Mouse (Mus musculus) E14TG2a.4 (cell line): ENCODE data around the gene Akt2.

Experiments
- H3K27me3 ChIP-seq: 2 replicates; pipeline ENCODE4 v1.6.1; 2014; ENCODE audit warnings: low read length, control low read depth; ENCODE audit not compliant: insufficient read depth
- H3K36me3 ChIP-seq: 2 replicates; pipeline ENCODE4 v1.6.1; 2014; ENCODE audit warnings: low read length, control low read depth; ENCODE audit not compliant: insufficient read depth
- H3K4me1 ChIP-seq: replicated peaks from 2 replicates; pipeline ENCODE4 v1.6.1; 2014; ENCODE audit warnings: low read depth, low read length, control low read depth
- H3K4me3 ChIP-seq: replicated peaks from 2 replicates; pipeline ENCODE4 v1.5.1; 2014; ENCODE audit warnings: mild to moderate bottlenecking, low read length
- H3K9me3 ChIP-seq: 2 replicates; pipeline ENCODE4 v1.6.1; 2014; ENCODE audit warnings: low read length, control low read depth
- CTCF ChIP-seq: conservative IDR thresholded peaks from 2 replicates; pipeline ENCODE4 v1.5.1; 2014; ENCODE audit warnings: low read length
- NANOG ChIP-seq: IDR thresholded peaks from 2 replicates; pipeline ENCODE4 v1.6.1; 2014; ENCODE audit warnings: borderline replicate concordance, low read length, mixed read lengths
- POU5F1 ChIP-seq: IDR thresholded peaks from 2 replicates; pipeline ENCODE4 v1.6.1; 2014; ENCODE audit warnings: low read length, borderline replicate concordance

The Akt2 gene

GRCm38 (mm10) chr7:27606481-27607254 is 15.3 kb downstream of the Akt2 start:
- H3K4me1 ChIP-seq: peaks cover 81% of the 10 kb centered on the region
- peaks cover 81% of the 10 kb centered on the region for H3K36me3 ChIP-seq
- H3K9me3 ChIP-seq: no peaks in the 10 kb centered on the region
- TF ChIP-seq POU5F1: no peak
- no peak for TF ChIP-seq NANOG
- TF ChIP-seq CTCF: no peak
- no peak overlapping the region for H3K4me3 ChIP-seq
- no peaks in the 10 kb centered on the region for H3K27me3 ChIP-seq

- H3K4me3 ChIP-seq: no peak overlapping the region
- H3K27me3 ChIP-seq: no peaks in the 10 kb centered on the region
- peaks cover 83% of the 10 kb centered on the region for H3K36me3 ChIP-seq
- peaks cover 72% of the 10 kb centered on the region for H3K4me1 ChIP-seq
- H3K9me3 ChIP-seq: no peaks in the 10 kb centered on the region
- TF ChIP-seq NANOG (no peak), CTCF (no peak), POU5F1 (no peak)
Observed at GRCm38 (mm10) chr7:27607580-27607979, 16.2 kb downstream of the Akt2 start.

GRCm38 (mm10) chr7:27608130-27608529 is 16.8 kb downstream of the Akt2 start:
- no peak overlapping the region for H3K4me3 ChIP-seq
- H3K9me3 ChIP-seq: no peaks in the 10 kb centered on the region
- H3K27me3 ChIP-seq: no peaks in the 10 kb centered on the region
- TF ChIP-seq CTCF (no peak), POU5F1 (no peak), NANOG (no peak)
- H3K4me1 ChIP-seq: peaks cover 68% of the 10 kb centered on the region
- H3K36me3 ChIP-seq: peaks cover 82% of the 10 kb centered on the region

- H3K4me3 ChIP-seq: no peak overlapping the region
- H3K27me3 ChIP-seq: no peaks in the 10 kb centered on the region
- H3K9me3 ChIP-seq: no peaks in the 10 kb centered on the region
- no peak for TF ChIP-seq NANOG
- TF ChIP-seq CTCF: no peak
- no peak for TF ChIP-seq POU5F1
- H3K4me1 ChIP-seq: peaks cover 58% of the 10 kb centered on the region
- H3K36me3 ChIP-seq: peaks cover 81% of the 10 kb centered on the region
Observed at GRCm38 (mm10) chr7:27609285-27609684, 17.9 kb downstream of the Akt2 start.

GRCm38 (mm10) chr7:27609688-27610087 is 18.3 kb downstream of the Akt2 start:
- no peak for TF ChIP-seq POU5F1
- TF ChIP-seq CTCF: no peak
- TF ChIP-seq NANOG: no peak
- Histone ChIP-seq H3K27me3 (no peaks in the 10 kb centered on the region), H3K4me1 (peaks cover 54% of the 10 kb centered on the region), H3K36me3 (peaks cover 81% of the 10 kb centered on the region), H3K9me3 (no peaks in the 10 kb centered on the region), H3K4me3 (no peak overlapping the region)

GRCm38 (mm10) chr7:27610370-27610769 is 19.0 kb downstream of the Akt2 start:
- Histone ChIP-seq H3K27me3 (no peaks in the 10 kb centered on the region), H3K4me1 (peaks cover 47% of the 10 kb centered on the region), H3K9me3 (no peaks in the 10 kb centered on the region), H3K4me3 (no peak overlapping the region), H3K36me3 (peaks cover 80% of the 10 kb centered on the region)
- TF ChIP-seq POU5F1: no peak
- no peak for TF ChIP-seq NANOG
- TF ChIP-seq CTCF: no peak

- TF ChIP-seq CTCF (no peak), NANOG (no peak), POU5F1 (no peak)
- Histone ChIP-seq H3K9me3 (no peaks in the 10 kb centered on the region), H3K4me1 (peaks cover 42% of the 10 kb centered on the region), H3K4me3 (no peak overlapping the region), H3K27me3 (no peaks in the 10 kb centered on the region), H3K36me3 (peaks cover 79% of the 10 kb centered on the region)
Observed at GRCm38 (mm10) chr7:27610871-27611270, 19.5 kb downstream of the Akt2 start.

- no peak for TF ChIP-seq POU5F1
- no peak for TF ChIP-seq CTCF
- no peak for TF ChIP-seq NANOG
- H3K9me3 ChIP-seq: no peaks in the 10 kb centered on the region
- no peak overlapping the region for H3K4me3 ChIP-seq
- H3K27me3 ChIP-seq: no peaks in the 10 kb centered on the region
- H3K36me3 ChIP-seq: peaks cover 86% of the 10 kb centered on the region
- H3K4me1 ChIP-seq: peaks cover 22% of the 10 kb centered on the region
Observed at GRCm38 (mm10) chr7:27612940-27613339, 21.6 kb downstream of the Akt2 start.
